Mouse (Mus musculus) lung, adult 2 months (tissue): ENCODE results near the gene Kri1. TPM values are rescaled to one million over a fixed set of nuclear protein-coding genes. Genes with fewer than 3 reads are reported as not detected.

Experiments
- DNase-seq: peaks from one replicate; pipeline ENCODE4 v3.0.0; 2022
- H3K4me1 ChIP-seq: fragments of 200-500 bp; 2 replicates; pipeline ENCODE4 v1.6.1; 2011; ENCODE audit warnings: low read length; ENCODE audit not compliant: control insufficient read depth, insufficient read depth
- H3K4me3 ChIP-seq: fragments of 200-500 bp; replicated peaks from 2 replicates; pipeline ENCODE3; 2011; ENCODE audit warnings: low read depth, mild to moderate bottlenecking, control low read depth, low read length; ENCODE audit errors: extremely low read depth
- CTCF ChIP-seq: fragments of 200-500 bp; IDR thresholded peaks from 2 replicates; pipeline ENCODE4 v1.5.1; 2011; ENCODE audit warnings: mild to moderate bottlenecking, low read length, control low read depth; ENCODE audit not compliant: insufficient read depth
- POLR2A ChIP-seq: fragments of 200-500 bp; IDR thresholded peaks from 2 replicates; pipeline ENCODE4 v1.6.1; 2011; ENCODE audit warnings: low read depth, mild to moderate bottlenecking, control low read depth, low read length, borderline replicate concordance; ENCODE audit errors: extremely low read depth
- WGBS: fragments of 180-500 bp; shearing (Covaris S2); methylation state at CpG from one replicate; pipeline ENCODE4 v1.1.7; 2018; 5-methylcytosine and 5-hydroxymethylcytosine counted together
- polyA plus RNA-seq: library from polyadenylated mRNA; depleted of rRNA; stranded (reverse); fragments of >200 nt; gene quantifications from 2 replicates; pipeline ENCODE4 v1.2.3, GENCODE M21; 2012; rRNA removed

Gene Kri1
- 16.9 and 21.5 TPM in 2 replicates for polyA plus RNA-seq

DNA sequence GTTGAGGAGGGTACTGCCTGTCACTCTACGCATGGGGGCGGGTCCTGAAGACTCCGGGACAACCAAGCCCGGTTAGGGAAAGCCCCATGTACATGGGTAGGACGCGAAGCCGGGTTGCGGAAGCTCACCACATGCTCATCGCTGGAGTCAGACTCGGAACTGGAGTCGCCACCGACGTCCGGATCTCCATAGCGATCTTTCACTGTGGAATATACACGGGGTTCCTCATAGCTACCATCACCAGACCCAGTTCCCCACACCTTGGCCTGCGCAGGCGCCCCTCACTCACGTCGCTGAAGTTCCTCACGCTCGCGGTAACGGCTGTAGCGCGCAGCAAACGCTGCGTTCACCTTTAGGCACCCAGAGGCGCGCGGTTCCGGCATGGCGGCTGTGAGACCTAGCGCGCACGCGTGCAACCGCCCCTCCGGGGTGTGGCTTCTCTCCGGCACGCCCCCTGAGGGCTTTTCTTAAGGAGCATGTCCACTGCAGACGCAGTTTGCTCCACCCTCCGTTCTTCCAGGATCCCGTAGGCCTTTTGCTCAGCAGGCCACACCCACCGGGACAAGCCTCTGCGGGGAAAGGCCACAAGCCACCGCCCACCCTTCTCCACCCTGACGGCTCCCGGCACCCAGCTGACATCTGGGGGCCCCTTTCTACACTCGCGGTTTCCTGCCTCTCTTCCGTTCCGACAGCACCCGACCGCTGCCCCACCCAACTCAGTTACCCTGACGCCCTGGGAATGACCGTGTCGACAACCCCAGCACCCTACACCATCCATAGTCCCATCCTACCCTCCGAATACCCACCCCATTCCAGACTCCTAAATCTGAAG is at the start of gene Kri1:
TSS of gene Kri1 (minus strand) at position 399 of the 832 bp plus-strand sequence.
- Histone ChIP-seq H3K4me1 (peaks cover 12% of the 10 kb centered on the region; the same call in 1 of the 2 replicates), H3K4me3 (peak within 1 kb of the TSS; percentile 95)
- under 1% methylated on average over 59 of the region's 59 CpGs for WGBS
- no peak for TF ChIP-seq CTCF
- peak; percentile 88 for TF ChIP-seq POLR2A
- peak; percentile 98 for DNase-seq

DNA sequence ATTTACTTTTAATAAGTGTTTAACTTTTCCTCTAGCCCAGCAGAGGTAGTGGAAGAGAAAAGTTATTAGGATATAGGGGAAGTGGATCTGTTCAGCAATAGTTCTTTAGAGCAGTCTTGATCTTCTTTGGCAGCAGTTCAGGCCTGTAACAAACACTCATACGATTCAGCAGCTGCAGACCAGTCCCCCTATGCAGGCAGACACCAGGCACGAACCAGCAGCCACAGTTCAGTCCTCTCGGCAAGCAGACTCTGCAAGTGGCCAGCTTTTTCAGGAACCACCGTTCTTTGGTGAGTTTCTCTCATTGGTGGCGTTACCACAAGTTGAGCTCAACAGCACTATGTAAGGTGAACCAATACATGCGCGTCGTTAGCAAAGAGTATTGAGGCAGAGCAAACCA is 48.7 kb upstream of the Kri1 start:
- WGBS, result 74% methylated on average over 8 of the region's 8 CpGs
- no peak for DNase-seq
- H3K4me1 ChIP-seq, result peaks cover 11% of the 10 kb centered on the region; the same call in 1 of the 2 replicates
- TF ChIP-seq POLR2A (no peak), CTCF (no peak)
- no peak overlapping the region for H3K4me3 ChIP-seq

DNA sequence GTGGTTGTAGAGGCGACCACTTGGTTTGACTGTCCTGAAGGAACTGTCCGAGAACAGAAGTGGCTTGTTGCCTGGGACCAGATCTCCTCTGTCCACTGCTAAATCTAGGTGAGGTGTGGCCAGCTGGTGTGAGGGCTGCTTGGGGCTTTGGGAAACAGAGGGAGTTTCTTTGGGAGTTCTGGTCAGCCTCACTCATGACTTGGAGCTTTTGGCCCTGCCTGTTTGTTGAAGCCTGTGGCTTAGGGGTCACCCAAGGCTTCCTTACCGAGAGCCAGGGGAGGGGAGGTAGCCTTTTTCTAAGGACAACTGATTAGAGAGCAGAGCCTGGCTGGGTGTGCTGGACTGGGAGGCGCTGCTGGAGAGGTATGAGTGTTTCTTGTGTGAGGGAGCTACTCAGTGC is 47.6 kb upstream of the Kri1 start:
- H3K4me1 ChIP-seq, result peaks cover 11% of the 10 kb centered on the region; the same call in 1 of the 2 replicates
- DNase-seq, result no peak
- 68% methylated on average over 4 of the region's 4 CpGs for WGBS
- no peak for TF ChIP-seq CTCF
- TF ChIP-seq POLR2A, result no peak
- H3K4me3 ChIP-seq, result no peak overlapping the region

DNA sequence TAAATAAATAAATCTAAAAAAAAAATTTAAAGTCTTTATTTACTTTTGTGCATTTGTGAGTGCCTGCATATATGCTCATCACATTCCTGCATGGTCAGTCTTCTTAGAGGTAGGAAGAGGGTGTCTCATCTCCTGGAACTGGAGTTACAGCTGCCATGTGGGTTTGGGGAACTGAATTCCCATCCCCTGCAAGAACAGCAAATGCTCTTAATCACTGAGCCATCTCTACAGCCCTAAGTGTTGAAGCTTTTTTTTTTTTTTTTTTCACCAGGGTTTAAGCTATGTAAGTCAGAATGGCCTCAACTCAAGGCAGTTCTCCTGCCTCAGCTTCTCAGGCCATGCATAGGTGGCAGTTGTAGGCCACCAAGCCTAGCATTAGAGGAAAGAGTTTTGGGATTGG is 47.0 kb upstream of the Kri1 start:
- no peak for DNase-seq
- Histone ChIP-seq H3K4me3 (no peak overlapping the region), H3K4me1 (peaks cover 15% of the 10 kb centered on the region)
- TF ChIP-seq CTCF (no peak), POLR2A (no peak)

DNA sequence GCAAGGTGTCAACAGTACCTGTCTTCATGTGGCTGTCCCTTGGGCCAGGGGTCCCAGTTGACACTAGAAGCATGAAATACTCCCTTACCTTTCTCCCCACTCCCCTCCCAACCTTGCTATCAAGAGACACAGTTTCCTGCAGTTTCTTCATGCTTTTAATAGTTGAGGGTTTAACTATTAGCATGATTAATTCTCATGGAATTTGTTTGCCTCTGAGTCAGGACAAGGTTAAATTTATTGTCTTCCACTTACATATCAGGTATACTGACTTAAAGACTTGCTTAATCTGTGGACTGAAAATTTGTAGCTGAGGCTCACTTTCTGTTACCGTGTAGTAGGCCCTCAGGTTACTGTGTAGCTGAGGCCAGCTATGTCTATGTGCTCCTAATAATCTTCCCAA is 45.8 kb upstream of the Kri1 start:
- no peak for DNase-seq
- H3K4me1 ChIP-seq, result peaks cover 20% of the 10 kb centered on the region
- no peak overlapping the region for H3K4me3 ChIP-seq
- no peak for TF ChIP-seq CTCF
- TF ChIP-seq POLR2A, result no peak
- WGBS, result 86% methylated on average over 1 of the region's 1 CpGs

DNA sequence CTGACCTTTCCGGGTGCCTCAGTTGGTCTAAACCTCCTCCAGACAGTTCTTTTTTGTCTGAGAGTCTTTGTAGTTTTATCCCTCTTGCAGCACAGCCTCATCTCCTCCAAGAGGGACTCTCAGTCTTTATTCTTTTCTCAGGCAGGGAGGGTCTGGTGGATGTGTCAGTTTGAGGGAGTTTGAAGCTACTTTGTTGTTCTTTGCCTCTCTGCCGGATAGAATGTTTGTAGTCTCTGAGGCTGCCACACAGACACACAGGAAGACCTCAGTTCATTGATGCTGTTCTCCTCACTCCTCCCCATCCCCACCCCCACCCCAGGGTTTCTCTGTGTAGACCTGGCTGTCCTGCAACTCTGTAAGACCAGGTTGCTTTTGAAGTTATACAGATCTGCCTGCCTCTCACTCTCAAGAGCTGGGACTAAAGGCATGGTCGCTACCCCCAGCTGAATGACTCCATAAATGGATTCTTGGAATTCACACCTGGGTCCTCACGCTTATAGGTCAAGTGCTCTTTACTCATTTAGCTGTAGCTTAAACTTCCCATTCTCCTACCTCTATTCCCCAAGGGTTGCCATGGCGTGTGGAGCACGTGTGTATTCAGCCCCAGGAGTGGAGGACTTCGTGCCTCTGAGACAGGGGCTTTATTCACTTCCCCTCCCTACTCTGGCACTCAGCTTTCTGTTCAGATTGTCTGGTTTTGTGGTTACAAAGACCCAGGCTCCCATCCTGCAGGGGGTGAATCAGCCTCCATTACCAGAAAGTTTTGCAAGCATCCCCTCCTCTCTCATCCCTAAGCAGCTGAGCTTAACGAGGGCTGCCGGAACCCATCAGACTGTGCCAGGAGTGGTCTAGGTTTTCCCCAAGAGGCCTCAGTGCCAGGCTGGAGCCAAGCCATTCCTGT is 44.6 kb upstream of the Kri1 start:
- Histone ChIP-seq H3K4me3 (no peak overlapping the region), H3K4me1 (peaks cover 25% of the 10 kb centered on the region)
- TF ChIP-seq POLR2A, result no peak
- no peak for TF ChIP-seq CTCF
- WGBS, result 37% methylated on average over 9 of the region's 9 CpGs
- DNase-seq, result no peak

DNA sequence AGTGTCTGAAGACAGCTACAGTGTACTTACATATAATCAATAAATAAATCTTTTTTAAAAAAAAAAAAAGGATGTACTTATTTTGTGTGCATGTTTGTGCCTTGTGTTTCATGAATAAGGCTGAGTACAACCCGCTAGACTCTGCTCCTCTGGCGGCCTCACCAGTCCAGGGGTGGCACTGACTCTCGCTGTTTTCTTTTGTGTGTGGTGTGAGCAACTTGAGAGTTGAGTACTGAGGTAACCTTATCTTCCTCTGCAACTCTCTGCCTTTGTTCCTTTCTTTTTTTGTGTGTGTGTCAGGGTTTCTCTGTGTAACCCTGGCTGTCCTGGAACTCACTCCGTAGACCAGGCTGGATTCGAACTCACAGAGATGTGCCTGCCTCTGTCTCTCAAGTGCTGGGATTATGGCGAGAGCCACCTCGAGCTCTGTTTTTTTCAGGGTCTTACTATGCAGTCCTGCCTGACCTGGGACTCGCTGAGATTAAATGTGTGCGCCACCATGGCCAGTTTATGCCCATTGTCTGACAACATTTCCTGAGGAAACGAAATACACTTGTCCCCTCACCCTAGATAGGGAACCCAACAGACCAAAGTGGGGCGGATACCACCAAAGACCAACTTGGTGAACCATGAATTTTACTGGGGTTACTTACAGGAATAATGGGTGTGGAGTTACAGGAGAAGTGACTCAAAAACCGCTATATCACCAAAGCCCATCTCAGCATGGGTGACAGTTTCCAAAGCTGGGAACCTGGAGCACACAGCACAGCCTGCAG is 43.8 kb upstream of the Kri1 start:
- DNase-seq, result no peak
- H3K4me1 ChIP-seq, result peaks cover 29% of the 10 kb centered on the region
- 70% methylated on average over 12 of the region's 12 CpGs for WGBS
- H3K4me3 ChIP-seq, result no peak overlapping the region
- TF ChIP-seq POLR2A (no peak), CTCF (no peak)

DNA sequence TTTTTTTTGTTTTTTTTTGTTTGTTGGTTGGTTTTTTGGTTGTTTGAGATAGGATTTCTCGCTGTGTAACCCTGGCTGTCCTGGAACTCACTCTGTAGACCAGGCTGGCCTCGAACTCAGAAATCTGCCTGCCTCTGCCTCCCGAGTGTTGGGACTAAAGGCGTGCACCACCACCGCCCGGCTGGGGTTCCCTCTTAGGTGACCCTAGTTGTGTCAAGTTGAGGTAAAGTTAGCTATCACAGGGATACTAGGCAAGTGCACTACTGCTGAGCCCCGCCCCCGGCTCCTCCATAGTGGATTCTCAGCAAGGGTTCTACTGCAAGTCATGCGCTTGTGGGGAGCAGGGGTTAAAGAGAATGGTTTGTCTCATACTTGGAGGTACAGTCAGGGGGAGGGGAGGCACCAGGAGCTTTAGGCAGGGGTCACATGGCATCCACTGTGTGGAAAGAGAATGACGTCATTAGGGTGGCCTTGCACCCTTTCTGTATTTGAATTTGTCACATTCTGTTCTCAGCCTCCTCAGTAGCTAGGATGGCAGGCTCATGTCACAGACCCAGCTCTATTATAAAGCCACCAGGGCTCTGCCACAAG is 42.0 kb upstream of the Kri1 start:
- Histone ChIP-seq H3K4me1 (peaks cover 31% of the 10 kb centered on the region), H3K4me3 (no peak overlapping the region)
- WGBS, result 87% methylated on average over 10 of the region's 10 CpGs
- TF ChIP-seq POLR2A (no peak), CTCF (no peak)
- DNase-seq, result no peak

DNA sequence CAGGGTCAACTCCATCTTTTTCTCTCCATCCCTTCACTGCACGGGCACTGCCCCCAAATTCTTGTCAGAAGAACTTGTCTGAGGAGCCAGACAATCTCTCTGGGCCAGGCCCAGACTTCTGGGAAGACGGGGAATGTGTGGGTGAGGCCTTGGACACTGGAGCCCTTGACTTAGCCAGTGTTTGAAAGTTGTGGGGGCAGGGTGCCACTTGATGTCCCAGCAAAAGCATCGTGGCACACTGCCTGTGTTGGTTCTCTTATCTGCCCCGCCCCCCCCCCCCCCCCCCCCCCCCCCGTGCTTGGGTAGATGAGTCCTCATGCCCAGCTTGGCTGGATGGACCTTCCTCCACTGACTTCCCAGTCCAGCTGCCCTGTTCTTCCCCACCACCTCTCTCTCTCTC is 41.3 kb upstream of the Kri1 start:
- DNase-seq, result peak; percentile 59
- TF ChIP-seq CTCF, result no peak
- TF ChIP-seq POLR2A, result no peak
- 21% methylated on average over 4 of the region's 5 CpGs for WGBS
- H3K4me1 ChIP-seq, result peaks cover 37% of the 10 kb centered on the region
- no peak overlapping the region for H3K4me3 ChIP-seq
